Mouse (Mus musculus): ENCODE results near the gene Lrmda.

Lrmda gene

DNA sequence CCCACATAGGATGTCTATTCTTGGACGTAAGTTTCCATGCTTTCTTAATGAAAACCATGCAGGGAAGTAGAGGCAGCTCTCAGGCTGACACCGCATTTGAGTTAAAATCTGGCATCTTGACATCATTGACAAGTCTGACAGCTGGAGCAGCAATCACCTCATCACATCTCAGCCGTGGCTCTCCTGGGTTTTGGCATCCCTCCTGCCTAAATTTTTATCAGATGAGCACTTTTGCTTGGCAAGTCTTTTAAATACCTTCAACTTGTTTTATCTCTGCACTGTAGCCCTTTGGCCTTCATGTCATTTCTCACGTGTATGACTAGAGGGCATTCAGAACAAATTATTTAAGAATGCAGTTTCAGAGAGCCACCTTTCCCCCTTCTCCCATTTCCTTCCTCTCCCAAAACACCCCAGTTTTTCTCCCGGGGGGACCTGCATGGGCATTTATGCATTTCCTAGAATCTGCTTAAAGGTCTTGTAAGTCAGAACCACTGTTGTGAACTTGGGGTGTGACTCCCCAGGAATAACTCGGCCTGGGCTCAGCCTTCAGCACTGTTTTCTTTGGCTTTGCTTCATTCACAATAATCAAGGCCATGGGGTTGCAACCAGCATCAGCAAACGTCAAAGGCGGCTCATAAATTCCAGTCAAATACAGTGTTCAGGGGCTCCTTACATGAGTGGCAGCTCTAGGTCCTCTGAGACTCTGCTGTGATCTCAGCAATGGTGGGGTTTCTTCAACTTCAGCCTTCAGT lies 975.8 kb downstream of the Lrmda start:
- no peak for DNase-seq

DNA sequence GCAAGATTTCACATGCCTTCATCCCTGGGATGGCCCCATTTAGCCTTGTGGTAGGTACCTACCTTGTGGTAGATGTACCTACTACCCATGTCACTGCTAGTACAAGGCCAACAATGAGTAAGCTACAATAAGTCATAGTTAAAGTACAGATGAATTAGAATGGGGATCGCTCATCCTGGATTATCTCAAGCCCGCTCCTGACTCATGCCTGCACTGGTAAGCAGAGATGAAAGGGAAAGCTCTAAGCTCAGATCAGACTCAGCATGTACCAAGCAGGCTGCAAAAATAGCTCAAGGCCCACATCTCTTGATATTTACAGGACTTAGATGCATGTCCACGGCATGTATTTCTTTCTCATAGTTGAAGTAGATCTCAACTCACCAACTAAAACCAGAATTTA lies 979.4 kb downstream of the Lrmda start:
- DNase-seq: no peak

DNA sequence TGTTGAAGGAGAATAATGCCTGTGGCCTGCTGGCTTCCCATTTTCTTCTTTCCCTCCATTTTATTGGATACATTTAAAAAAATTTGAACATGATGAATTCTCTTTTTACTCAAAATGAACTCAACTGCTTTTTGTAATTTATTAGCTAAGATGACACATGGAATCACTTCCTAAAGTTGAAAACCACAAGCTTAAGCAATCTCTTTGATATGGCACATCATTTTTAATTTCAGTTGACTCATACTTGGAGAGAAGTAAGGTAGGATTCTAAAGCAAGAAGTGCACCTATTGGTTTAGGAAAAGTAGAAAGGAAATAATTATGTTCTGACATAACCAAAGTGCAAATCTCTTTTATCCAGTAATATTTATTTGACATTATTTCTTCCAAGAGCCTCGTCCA lies 992.5 kb downstream of the Lrmda start:
- no peak for DNase-seq

DNA sequence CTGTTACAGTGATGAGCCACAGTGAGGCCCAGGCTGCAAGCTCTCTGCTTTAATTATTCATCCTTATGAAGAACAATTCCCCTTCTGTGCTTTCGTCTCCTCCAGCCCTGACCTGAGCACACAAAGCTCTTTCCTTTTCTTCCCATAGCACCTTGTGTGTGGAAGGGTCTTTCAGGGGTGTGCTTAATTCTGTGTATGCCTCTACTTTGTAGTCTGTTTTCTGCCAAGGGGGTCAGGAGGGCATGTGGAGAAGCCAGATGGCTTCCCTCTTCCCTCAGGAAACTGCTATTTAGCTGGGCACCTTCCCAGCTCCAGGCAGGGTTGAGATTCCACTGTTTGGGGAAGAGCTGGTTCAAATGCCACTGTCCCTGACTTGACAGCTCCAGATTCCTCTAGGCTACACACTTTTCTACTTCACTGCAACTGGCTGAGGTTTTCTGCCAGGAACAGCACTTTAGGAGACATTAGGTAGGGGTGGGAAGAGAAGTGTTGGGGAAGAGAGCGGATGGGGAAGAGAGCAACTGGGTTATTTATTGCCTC lies 995.3 kb downstream of the Lrmda start:
- DNase-seq: peak; percentile 16 to 46

DNA sequence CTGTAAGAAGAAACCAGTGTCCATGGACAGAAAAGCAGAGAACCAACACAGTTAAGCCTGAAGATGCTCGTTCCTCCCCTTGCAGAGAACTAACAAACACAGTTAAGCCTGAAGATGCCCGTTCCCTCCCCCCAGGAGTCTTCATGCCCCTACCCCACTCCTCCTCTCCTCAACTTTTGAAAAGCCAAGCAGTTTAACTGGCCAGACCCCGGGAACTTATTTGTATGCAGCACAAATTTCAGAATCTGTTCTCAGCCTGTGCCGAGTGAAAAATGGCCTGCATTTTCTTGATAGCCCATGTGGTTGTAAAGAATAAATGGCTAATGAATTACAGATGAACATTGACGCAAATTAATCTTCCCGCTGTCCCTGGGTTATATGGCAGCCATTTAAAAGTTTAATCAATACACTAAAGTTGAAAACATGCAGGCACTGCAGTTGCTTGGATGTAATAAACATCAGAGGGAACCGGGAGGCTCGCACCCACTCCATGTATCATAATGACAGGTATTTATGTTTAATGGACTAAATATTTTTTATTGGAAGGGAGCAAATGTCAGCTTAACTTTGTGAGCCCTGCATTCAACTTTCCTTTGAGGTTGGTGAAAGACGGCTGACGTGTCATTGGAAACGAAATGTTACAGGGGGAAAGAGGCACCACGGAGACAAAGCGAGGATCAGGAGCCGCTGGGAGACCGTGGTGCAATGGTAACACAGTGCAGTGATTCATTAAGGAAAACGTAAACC lies 996.0 kb downstream of the Lrmda start:
- no peak for DNase-seq

DNA sequence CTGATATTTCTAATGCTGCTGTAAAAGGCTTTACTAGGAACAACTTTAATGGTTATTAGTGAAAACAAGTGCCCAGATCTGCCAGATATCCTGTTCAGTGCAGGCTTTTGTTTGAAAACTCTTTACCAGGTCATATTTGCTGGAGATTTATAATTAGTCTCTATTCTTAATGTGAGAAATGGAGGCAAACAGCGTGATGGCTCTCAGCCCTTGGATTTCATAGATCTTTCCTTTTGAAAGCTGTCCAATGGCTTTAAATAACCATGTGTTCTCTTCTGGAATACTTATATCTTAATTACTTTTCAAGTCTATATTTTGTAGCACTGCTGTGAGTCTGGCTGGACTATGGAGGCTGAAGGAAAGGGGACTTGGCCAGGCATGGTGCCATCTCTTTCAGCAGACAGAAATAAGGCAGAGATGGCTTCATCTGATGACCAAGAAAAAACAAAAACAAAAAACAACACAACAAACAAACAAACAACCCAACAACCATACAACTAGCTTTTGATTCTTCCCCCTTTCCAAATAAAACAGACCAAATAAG lies 996.6 kb downstream of the Lrmda start:
- no peak for DNase-seq

DNA sequence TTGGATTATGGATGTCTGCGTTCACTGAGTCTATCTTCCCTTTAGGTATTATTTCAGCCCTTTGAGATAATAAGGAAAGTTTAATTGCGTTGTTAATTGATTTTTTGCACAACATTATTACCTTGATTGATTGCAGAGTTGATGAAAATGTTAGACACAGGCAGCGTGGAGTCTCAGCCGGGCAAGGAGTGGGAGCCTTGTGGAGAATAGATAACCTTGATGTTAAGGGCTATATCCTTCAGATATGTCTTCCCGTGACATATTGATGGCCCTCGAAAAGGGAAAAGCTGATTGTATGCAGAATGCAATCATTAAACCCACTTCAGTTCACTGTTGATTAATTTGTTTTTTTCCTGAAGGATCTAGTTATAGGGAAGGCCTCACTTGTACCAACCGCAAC lies 1021.5 kb downstream of the Lrmda start:
- no peak for DNase-seq

DNA sequence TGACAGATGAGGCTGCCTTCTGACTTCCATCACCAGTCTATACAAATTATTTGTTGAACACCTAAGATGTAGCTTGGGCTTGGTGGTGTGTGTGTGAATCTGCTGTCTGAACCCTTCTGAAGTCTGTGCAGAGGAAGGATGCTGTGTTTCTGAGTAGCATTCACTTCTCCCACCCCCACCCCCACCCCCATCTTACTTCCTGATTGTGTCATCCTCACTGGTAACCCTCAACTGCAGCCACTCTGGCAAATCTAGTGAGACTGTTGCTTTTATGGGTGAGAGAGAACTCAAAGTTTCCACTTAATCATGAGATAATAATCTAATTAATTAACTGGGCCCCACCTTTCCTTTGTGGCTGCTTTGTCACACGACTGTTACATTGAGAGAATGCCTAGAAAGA lies 1025.8 kb downstream of the Lrmda start:
- no peak for DNase-seq

DNA sequence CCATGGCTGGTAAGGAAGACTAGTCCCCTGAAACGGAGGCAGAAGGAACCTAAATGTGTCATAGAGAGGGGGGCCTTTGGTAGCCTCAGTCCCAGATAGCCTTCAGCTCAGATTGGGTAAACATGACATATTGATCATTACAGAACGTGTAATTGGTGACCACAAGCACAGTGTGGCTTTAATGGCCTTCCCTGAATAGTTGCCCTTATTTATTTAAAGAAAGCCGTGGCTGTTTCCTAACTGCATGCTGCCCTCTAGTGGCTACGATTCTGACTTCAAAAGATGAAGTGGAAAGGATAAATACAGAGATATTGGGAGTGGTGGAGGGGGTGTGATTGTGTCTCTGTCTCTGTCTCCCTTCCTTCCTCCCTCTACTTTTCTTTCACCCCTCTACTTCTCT lies 1026.8 kb downstream of the Lrmda start:
- DNase-seq: peak; percentile 74 to 88

DNA sequence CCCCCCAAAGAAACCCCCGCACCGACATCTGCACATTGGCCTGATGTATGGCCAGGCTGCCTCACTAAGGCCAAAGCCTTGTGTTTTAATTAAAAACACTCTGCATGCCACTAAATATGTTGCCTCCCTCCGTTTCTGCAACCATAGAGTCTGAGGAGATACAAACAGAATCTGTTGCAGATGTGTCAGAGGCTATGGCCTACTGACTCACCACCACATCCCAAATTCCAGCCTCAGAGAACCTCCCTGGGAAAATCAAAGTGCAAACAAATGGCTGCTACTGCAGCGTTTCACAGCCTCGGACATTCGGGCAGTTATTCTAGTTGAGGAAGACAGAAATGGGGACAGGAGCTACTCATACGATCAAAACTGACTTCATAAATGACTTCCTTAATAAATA lies 1031.9 kb downstream of the Lrmda start:
- no peak for DNase-seq

DNA sequence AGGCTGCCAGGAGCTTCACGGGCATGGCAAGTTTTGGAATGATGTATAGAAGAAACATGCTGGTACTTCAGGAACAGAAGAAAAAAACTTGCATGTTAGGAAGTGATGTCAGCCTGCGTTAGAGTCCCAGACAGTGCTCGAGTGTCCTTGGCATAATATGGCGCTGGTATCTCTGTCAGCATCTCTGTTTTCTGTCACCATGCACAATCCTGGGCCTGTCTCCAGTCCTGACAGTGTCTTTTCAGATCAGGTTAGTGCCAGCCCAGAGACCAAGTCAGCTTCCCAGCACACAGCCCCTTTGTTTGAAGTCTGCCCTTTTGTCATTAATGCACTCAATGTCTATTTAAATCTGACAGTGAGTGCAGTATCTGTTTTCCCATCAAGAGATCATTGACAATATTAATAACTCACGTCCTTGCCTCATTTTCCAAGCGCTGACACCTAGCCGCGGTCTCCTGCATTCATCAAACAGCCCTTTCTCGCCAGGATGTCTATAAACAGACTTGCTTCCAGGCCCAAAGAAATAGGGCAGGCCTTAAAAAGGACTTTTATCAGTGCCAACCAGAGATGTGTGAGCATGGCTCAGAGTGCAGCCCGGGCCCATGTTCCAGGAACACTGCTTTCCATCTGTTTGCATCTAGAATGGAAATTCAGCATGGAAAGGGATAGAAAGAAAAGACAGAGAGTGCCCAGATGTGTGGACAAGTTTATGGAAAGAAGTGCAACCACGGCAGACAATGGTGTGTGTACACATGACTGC lies 1033.5 kb downstream of the Lrmda start:
- no peak for DNase-seq

DNA sequence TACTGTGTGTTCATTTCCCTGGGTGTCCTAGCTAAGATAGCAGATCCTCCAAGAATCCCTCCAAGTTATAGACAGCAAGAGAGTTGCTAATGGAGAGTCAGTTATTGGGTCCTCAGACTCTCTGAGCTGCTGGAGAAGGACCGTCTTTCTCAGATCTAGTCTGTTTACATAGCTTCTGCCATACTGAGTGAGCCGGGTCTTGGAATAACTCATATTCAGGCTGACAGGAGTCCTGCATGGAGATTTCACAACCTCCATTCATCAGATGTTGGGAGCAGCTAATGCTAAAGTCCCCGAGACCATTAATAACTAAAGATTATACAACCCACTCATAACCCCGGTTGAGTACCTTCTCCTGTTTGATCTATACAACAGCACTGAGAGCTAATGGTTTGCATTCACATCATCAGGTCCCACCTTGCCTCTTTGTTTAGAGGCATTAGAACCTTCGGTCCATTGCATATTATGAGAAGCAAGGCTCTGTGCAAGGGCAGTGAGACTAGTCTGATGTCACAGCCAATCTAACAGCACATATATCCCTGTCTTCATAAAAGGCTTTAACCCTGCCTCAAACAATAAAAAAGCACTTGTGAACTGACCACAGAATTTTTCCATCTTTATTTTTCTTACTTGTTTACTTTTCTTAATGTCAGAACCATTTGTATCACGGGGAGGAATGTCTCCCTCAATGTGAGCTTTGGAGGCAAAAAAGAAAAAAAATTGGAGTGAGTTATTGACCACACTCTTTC lies 1037.9 kb downstream of the Lrmda start:
- no peak for DNase-seq

DNA sequence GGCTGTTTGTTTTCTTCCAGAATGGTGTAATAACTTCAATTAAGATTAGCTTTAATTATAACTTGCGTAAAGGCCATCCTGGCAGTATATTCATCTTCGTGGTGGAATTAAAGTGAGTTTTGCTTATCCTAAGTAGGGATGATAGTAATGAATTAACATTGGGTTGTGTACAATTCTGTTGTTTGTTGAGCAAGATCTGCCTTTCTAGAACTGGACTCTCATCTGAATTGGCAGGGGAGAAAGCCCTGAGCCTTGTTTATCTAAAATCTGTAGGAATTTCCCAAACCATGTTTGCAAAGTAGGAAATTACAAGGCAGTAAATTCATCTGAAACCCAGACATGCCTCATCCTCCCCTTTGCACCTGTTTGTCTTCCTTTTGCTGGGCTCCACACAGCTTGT lies 1038.5 kb downstream of the Lrmda start:
- DNase-seq: no peak

DNA sequence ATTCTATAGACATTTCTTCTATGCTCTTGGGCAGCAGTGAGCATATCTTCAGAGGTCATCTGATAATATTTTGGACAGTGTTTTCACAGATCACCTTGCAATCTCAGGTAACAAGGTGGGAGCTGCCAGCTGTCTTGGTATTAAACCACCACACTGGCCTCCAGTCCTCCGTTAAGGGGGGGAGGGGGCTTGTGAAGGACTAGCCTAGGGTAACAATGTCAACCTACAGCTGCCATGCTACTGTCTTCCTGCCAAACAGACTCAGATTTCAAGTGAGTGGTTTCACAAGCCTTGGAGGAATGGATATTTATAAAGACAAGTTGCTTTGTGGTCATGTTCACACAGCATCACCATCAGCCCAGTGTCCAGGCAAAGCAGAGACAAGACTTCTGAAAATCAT lies 1059.2 kb downstream of the Lrmda start:
- no peak for DNase-seq

DNA sequence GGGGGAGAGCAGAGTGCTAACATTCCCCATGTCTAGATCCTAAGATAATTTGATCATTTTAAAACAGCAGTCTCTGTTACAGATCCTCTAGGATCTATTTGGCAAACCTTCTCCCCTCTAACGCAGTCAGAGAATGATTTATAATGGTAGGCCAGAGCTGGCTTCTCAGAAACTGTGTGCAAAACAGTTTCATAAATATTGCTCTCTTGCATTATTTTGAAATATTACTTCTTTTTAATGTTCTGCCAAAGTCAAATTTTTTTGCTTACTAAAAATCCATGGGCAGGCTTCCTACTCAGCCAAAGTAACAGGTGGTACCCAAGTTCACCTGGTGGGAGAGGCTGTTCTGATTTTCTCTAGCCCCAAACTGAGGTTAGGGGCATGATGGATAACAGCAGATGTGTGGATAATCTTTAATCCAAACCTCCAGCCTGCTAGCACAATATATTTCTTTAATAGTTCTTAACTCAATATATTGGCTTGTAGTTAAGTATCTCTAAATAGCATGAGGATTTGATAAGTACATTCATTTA lies 1064.8 kb downstream of the Lrmda start:
- DNase-seq: no peak

DNA sequence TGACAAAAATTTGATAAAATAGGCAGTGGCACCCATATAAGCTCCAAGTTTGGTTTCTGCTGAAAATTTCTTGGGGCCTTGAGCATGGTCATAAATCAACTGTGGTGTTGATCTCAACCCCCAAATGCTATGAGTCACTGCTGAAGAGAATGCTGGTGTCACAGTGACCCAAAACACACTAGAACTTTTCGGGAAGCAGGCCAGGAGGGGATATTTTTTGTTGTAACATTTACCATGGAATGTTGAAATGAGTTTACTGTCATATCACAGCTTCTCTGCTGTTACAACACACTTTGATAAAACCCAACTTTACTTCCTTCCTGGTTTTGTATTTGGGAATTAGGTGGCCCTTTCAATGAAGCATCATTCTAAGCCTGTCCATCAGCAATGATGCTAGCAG lies 1065.3 kb downstream of the Lrmda start:
- DNase-seq: peak; percentile 16 to 46

DNA sequence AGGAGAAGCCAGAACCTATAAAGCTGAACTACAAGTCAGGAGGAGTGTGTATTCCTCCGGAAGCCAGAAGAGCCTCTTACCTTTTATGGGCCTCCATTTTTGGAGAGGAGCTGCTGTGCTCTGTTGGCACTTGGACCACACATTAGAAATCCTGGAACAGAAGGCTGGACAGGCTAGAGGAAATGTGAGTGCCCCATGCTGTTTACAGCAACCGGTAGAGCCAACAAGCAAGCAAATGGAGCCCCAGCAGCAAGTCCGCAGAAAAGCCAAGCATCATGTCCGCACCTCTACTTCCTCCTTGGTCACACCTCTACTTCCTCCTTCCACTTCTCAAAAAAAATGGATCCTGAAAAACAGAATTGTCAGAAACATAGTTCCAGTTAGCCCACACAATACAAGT lies 1073.8 kb downstream of the Lrmda start:
- no peak for DNase-seq

DNA sequence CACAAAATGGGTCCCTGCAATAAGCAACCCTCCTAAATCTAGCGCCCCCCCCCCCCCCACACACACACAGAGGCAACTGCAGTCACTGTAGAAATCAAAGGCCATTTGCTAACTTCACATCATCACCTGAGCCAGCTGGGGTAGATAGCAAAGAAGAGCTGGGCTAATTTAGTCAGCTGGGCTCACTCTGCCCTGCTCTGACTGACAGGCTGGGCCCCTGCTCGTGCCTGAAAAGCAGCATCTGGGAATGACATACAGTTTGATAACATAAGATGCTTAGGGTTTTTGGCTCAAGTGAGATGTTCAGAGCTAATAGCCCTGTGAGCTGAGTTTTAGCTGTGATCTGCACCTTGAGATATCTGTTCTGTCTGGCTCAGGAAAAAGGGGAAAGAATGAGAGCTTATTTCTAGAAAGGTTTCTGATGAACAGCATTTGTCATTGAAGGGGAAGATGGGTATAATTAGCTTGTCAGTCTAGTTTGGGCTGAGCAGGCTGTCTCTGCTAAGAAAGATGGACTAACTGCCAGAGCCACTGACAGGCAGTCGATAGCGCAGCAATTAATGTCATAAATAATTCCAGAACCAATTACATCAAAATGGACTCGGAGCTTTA lies 1075.1 kb downstream of the Lrmda start:
- DNase-seq: no peak

DNA sequence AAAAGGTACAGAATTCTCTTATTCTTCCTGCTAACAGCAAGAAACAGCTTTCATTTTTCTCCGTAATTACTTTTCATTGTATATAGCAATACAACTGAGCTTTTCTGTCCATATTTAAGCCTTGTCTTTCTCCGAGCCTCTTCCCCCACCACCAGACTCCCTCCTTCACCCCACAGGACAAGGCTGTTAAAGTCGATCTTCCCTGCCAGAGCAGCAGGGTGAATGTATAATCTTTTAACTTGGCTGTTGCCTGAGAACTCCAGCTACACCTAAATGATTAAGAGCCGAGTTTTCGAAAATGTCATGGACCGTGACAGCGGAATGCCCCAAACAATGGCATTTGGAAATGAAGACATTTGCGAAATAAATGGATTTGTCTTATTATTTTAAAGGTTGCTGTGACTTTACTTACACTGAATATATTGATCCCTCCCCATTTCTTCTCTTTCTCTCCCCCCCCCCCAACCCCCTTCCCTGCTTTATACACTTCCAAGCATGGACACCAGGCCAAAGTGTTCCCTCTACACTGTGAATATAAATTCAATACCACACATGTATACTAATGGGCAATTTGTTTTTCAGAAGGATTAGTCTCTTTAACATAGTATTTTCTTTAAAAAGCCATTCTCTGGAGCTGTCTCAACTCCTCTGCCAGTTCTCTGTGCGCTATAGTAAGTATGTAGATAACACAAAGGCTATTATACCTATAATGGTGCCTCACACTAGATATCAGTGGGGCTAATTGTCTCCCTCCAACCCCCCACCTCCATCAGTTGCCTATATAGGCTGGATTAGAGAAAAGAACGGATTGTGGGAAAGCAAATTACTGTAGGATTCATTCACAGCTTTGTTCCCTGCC lies 1075.9 kb downstream of the Lrmda start:
- peak; percentile 31 to 40 for DNase-seq

DNA sequence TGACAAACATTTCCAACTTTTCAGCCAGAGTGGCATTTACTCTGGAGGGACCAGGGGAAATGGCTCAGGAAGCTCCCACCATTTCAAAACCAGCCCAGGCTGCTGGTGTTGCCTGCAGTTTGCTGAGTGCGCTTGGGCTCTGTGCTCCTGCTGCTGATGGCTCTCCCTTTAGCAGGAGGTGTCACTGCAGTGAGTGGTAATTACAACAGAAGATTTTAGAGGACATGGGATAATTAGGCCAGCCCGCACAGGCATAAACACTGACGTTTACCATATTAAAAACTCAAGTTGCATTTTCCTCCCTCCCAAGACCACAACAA lies 1076.5 kb downstream of the Lrmda start:
- DNase-seq: no peak

DNA sequence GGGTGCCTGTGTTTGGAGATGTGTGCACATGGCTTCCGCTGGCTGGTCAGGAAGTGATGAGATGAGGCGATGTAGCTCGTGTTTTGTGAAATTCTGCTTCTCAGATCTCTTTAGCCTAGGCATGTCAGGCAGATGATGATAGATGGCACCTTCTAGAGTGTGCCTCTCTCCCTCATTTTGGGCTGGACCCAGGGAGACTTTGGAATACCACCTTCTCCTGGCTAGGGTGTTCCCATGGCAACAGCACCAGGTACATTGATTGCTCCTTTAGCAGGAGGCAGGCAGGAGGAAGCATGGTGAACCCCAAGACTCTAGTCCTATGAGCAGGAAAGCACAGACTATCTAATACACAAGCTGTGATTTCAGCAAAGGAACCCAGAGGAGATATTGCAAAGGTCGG lies 1076.9 kb downstream of the Lrmda start:
- DNase-seq: no peak

Data from kidney, postnatal 36 days (tissue).